Mouse (Mus musculus): ENCODE measurements around the gene Gm21860. TPM values are rescaled to one million over a fixed set of nuclear protein-coding genes. Genes with fewer than 3 reads are reported as not detected.
A peak's percentile ranks its signal among the peaks of the same experiment; 100 is the strongest.
"Not testable (repeated sequence)": the region's sequence is repeated elsewhere in the genome, so short reads cannot be mapped to it uniquely, and the experiment has no call there.

The Gm21860 gene
- polyA plus RNA-seq, 1 experiment from 2014 or later, result not detected

DNA sequence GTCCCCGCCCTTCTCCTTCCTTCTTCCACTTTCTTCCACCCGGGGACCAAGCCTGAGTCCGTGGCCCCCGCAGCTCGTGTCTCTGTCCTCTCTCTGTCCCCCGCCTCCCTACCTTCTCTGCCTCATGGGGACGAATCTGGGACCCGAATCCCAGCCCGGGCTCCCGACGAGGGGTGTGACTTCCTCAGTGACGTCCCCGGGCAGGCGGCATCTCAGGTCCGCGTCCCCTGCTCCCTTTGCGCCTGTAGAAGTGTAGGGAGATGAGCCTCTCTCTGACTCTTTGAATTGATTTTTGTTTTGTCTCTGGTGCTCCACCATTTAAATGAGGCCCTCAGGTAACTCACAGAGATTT, 25.7 kb downstream of the Gm21860 start:
- not testable (repeated sequence) for H3K9me3 ChIP-seq; H3K4me3 ChIP-seq; H3K4me2 ChIP-seq; H3K9ac ChIP-seq; H3K4me1 ChIP-seq (replicated peaks); H3K36me3 ChIP-seq; H3K27me3 ChIP-seq; H3K27ac ChIP-seq (replicated peaks)
- WGBS, result 81% methylated on average over 17 of the region's 17 CpGs
- ATAC-seq (ENCODE audit: low FRiP score, low read depth), result peak; percentile 72; the same call in 1 of the 2 replicates

DNA sequence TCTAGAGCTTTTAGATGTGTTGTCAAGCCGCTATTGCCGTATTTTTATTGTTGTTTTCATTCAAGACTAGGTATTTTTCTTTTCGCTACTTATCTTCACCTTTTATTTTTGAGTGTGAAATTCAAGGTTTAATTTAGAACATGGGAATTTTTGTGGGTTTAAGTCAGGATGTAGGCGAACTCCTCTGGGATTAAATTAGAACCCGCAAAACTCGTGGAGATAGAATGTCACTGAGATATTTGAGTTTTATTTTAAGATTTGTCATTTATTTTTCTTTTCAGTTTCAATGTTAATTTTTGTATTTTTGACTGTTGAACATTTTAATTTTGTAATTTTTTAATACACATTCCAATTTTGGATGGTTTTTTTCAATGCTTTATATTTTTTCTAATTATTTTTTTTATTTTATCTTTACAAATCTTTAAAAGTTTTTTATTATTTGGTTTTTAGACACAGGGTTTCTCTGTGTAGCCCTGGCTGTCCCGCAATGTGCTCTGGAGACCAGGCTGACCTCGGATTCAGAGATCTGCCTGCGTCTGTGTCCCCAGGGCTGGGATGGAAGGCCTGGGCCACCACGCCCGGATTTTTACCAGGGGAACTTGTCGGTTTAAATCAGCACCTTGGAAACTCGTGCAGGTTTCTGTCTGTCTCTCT, 26.2 kb downstream of the Gm21860 start:
- ATAC-seq (ENCODE audit: low FRiP score, low read depth); H3K9ac ChIP-seq; H3K4me2 ChIP-seq; H3K4me1 ChIP-seq (replicated peaks); H3K9me3 ChIP-seq; H3K27ac ChIP-seq (replicated peaks); H3K27me3 ChIP-seq; H3K4me3 ChIP-seq; H3K36me3 ChIP-seq: not testable (repeated sequence)
- 82% methylated on average over 13 of the region's 13 CpGs for WGBS

DNA sequence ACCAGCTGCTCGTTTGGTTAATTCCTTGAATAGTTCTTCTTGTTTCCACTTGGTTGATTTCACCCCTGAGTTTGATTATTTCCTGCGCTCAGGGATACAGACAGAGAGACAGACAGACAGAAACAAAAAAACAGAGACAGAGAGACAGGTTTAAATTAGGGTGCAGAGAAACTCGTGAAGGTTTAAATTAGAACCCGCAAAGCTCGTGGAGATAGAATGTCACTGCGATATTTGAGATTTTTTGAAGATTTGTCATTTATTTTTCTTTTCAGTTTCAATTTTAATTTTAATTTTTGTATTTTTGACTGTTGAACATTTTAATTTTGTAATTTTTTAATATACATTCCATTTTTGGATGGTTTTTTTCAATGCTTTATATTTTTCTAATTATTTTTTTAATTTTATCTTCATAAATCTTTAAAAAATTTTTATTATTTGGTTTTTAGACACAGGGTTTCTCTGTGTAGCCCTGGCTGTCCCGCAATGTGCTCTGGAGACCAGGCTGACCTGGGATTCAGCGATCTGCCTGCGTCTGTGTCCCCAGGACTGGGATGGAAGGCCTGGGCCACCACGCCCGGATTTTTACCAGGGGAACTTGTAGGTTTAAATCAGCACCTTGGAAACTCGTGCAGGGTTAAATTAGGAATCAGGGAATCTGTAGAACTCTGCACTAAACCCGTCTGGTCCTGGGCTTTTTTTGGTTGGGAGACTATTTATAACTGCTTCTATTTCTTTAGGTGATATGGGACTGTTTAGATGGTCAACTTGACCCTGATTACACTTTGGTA, 27.3 kb downstream of the Gm21860 start:
- not testable (repeated sequence) for H3K4me3 ChIP-seq; ATAC-seq (ENCODE audit: low FRiP score, low read depth); H3K9ac ChIP-seq; H3K4me2 ChIP-seq; H3K27ac ChIP-seq (replicated peaks); H3K27me3 ChIP-seq; H3K9me3 ChIP-seq; H3K36me3 ChIP-seq; H3K4me1 ChIP-seq (replicated peaks)
- 80% methylated on average over 13 of the region's 13 CpGs for WGBS

DNA sequence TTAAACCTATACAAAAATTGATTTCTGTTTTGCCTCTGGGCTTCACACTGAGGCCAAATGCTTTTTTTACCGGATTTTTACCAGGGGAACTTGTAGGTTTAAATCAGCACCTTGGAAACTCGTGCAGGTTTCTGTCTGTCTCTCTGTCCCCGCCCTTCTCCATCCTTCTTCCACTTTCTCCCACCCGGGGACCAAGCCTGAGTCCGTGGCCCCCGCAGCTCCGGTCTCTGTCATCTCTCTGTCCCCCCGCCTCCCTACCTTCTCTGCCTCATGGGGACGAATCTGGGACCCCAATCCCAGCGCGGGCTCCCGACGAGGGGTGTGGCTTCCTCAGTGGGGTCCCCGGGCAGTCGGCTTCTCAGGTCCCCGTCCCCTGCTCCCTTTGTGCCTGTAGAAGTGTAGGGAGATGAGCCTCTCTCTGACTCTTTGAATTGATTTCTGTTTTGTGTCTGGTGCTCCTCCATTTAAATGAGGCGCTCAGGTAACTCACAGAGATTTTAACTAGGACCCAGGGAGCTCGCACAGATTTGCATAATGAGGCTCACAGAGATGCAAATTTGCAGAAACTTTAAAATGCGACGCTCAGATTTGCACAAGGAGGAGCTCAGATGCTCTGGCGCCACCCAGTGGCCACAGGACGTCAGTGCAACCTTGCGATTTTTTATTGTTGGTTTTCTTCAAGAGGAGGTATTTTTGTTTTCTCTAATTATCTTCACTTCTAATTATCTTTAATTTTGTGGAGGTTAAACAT, 28.7 kb downstream of the Gm21860 start:
- H3K4me3 ChIP-seq; H3K9ac ChIP-seq; ATAC-seq (ENCODE audit: low FRiP score, low read depth); H3K36me3 ChIP-seq; H3K9me3 ChIP-seq; H3K4me2 ChIP-seq; H3K27ac ChIP-seq (replicated peaks); H3K4me1 ChIP-seq (replicated peaks); H3K27me3 ChIP-seq: not testable (repeated sequence)
- WGBS, result 86% methylated on average over 21 of the region's 23 CpGs

DNA sequence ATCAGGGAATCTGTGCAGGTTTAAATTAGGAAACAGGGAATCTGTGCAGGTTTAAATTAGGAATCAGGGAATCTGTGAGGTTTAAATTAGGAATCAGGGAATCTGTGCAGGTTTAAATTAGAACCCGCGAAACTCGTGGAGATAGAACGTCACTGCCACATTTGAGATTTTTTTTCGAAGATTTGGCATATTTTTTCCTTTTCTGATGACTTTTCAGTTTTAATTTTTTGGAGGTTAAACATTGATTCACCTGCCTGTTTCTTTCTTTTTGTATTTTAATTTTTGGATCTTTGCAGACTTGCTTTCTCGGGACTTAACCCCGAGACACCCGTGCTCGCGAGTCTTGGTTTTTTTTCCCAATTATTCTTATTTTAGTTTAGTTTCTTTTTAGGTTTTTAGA, 29.5 kb downstream of the Gm21860 start:
- H3K4me1 ChIP-seq (replicated peaks); ATAC-seq (ENCODE audit: low FRiP score, low read depth); H3K27me3 ChIP-seq; H3K36me3 ChIP-seq; H3K4me3 ChIP-seq; H3K9ac ChIP-seq; H3K4me2 ChIP-seq; H3K27ac ChIP-seq (replicated peaks); H3K9me3 ChIP-seq: not testable (repeated sequence)
- 90% methylated on average over 10 of the region's 10 CpGs for WGBS

DNA sequence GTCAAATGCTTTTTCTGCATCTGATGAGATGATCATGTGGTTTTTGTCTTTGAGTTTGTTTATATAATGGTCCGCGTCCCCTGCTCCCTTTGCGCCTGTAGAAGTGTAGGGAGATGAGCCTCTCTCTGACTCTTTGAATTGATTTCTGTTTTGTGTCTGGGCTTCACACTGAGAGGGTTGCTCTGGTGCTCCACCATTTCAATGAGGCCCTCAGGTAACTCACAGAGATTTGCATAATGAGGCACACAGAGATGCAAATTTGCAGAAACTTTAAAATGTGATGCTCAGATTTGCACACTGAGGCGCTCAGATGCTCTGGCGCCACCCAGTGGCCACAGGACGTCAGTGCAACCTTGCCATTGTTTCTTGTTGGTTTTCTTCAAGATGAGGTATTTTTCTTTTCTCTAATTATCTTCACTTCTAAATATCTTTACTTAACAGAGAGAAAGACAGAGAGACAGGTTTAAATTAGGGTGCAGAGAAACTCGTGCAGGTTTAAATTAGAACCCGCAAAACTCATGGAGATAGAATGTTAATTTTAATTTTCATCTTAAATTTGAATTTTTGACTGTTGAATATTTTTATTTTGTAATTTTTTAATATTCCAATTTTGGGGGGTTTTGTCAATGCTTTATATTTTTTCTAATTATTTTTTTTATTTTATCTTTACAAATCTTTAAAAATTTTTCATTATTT, 30.5 kb downstream of the Gm21860 start:
- H3K4me1 ChIP-seq (replicated peaks); H3K4me3 ChIP-seq; H3K9ac ChIP-seq; H3K4me2 ChIP-seq; H3K27ac ChIP-seq (replicated peaks); H3K27me3 ChIP-seq; H3K36me3 ChIP-seq; H3K9me3 ChIP-seq: not testable (repeated sequence)
- ATAC-seq (ENCODE audit: low FRiP score, low read depth), result peak; percentile 85; the same call in 1 of the 2 replicates
- WGBS, result 55% methylated on average over 8 of the region's 8 CpGs

DNA sequence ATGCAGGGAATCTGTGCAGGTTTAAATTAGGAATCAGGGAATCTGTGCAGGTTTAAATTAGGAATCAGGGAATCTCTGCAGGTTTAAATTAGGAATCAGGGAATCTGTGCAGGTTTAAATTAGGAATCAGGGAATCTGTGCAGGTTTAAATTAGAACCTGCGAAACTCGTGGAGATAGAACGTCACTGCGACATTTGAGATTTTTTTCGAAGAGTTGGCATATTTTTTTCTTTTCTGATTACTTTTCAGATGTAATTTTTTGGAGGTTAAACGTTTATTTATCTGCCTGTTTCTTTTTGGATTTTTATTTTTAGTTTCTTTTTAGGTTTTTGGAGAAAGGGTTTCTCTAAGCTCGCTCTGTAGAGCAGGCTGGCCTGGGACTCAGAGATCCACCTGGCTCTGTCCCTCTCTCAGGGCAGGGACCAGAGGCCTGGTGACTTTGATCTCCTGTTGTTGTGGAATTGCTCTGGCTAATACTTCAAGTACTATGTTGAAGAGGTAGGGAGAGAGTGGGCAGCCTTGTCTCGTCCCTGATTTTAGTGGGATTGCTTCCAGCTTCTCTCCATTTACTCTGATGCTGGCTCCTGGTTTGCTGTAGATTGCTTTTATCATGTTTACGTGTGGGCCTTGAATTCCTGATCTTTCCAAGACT, 31.2 kb downstream of the Gm21860 start:
- WGBS, result 70% methylated on average over 9 of the region's 9 CpGs
- not testable (repeated sequence) for H3K9ac ChIP-seq; H3K9me3 ChIP-seq; H3K4me2 ChIP-seq; H3K27ac ChIP-seq (replicated peaks); H3K36me3 ChIP-seq; H3K4me3 ChIP-seq; H3K27me3 ChIP-seq; H3K4me1 ChIP-seq (replicated peaks)
- ATAC-seq (ENCODE audit: low FRiP score, low read depth), result peak; percentile 85

DNA sequence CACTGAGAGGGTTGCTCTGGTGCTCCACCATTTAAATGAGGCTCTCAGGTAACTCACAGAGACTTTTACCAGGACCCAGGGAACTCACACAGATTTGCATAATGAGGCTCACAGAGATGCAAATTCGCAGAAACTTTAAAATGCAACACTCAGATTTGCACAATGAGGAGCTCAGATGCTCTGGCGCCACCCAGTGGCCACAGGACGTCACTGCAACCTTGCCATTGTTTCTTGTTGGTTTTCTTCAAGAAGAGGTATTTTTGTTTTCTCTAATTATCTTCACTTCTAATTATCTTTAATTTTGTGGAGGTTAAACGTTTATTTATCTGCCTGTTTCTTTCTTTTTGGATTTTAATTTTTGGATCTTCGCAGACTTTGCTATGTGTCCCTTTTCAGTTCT, 34.1 kb downstream of the Gm21860 start:
- not testable (repeated sequence) for H3K4me1 ChIP-seq (replicated peaks); H3K4me2 ChIP-seq; H3K9me3 ChIP-seq; H3K9ac ChIP-seq; H3K27me3 ChIP-seq; H3K4me3 ChIP-seq; H3K27ac ChIP-seq (replicated peaks); H3K36me3 ChIP-seq; ATAC-seq (ENCODE audit: low FRiP score, low read depth)
- WGBS, result 63% methylated on average over 4 of the region's 5 CpGs

DNA sequence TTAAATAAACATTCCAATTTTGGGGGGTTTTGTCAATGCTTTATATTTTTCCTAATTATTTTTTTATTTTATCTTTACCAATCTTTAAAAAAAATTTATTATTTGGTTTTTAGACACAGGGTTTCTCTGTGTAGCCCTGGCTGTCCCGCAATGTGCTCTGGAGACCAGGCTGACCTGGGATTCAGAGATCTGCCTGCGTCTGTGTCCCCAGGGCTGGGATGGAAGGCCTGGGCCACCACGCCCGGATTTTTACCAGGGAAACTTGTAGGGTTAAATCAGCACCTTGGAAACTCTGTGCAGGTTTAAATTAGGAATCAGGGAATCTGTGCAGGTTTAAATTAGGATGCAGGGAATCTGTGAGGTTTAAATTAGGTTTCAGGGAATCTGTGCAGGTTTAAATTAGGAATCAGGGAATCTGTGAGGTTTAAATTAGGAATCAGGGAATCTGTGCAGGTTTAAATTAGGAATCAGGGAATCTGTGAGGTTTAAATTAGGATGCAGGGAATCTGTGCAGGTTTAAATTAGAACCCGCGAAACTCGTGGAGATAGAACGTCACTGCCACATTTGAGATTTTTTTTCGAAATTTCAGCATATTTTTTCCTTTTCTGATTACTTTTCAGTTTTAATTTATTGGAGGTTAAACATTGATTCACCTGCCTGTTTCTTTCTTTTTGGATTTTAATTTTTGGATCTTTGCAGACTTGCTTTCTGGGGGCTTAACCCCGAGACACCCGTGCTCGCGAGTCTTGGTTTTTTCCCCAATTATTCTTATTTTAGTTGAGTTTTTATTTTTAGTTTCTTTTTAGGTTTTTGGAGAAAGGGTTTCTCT, 35.0 kb downstream of the Gm21860 start:
- H3K36me3 ChIP-seq; H3K4me1 ChIP-seq (replicated peaks); H3K27me3 ChIP-seq; ATAC-seq (ENCODE audit: low FRiP score, low read depth); H3K9me3 ChIP-seq; H3K9ac ChIP-seq; H3K4me3 ChIP-seq; H3K27ac ChIP-seq (replicated peaks); H3K4me2 ChIP-seq: not testable (repeated sequence)
- 84% methylated on average over 13 of the region's 13 CpGs for WGBS

DNA sequence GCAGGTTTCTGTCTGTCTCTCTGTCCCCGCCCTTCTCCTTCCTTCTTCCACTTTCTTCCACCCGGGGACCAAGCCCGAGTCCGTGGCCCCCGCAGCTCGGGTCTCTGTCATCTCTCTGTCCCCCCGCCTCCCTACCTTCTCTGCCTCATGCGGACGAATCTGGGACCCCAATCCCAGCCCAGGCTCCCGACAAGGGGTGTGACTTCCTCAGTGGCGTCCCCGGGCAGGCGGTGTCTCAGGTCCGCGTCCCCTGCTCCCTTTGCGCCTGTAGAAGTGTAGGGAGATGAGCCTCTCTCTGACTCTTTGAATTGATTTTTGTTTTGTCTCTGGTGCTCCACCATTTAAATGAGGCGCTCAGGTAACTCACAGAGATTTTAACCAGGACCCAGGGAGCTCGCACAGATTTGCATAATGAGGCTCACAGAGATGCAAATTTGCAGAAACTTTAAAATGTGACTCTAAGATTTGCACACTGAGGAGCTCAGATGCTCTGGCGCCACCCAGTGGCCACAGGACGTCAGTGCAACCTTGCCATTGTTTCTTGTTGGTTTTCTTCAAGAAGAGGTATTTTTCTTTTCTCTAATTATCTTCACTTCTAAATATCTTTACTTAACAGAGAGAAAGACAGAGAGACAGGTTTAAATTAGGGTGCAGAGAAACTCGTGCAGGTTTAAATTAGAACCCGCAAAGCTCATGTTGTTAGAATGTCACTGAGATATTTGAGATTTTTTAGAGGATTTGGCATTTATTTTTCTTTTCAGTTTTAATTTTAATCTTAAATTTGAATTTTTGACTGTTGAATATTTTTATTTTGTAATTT, 35.8 kb downstream of the Gm21860 start:
- not testable (repeated sequence) for H3K27me3 ChIP-seq; H3K9ac ChIP-seq; H3K9me3 ChIP-seq; H3K36me3 ChIP-seq; H3K27ac ChIP-seq (replicated peaks); H3K4me3 ChIP-seq; H3K4me1 ChIP-seq (replicated peaks); H3K4me2 ChIP-seq
- WGBS, result 78% methylated on average over 21 of the region's 22 CpGs
- ATAC-seq (ENCODE audit: low FRiP score, low read depth), result peak; percentile 89
